Mouse (Mus musculus): ENCODE results near the gene Svs5. TPM values are rescaled to one million over a fixed set of nuclear protein-coding genes. Genes with fewer than 3 reads are reported as not detected.

Svs5 gene
- total RNA-seq (2023), result not detected

DNA sequence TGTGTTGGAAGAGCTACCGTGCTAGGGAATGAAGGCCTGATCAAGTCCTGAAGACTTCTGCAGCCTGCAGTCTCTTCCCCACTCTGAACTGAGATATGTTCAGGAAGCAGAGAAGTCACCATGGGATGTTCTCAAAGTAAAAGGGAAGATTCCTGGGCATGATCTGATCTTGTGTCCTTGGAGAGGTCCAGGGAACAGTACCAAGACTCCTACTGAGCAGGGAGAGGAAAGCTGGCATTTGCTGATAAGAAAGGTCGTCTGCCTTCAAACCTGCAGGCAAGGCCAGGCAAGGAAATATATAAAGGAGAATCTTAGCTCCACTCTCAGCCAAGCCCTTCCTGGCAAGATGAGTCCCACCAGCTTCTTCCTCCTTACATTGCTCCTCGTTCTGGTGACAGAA is at the start of gene Svs5:
Svs5 (plus strand) TSS at position 301 of the 400 bp plus-strand sequence.

DNA sequence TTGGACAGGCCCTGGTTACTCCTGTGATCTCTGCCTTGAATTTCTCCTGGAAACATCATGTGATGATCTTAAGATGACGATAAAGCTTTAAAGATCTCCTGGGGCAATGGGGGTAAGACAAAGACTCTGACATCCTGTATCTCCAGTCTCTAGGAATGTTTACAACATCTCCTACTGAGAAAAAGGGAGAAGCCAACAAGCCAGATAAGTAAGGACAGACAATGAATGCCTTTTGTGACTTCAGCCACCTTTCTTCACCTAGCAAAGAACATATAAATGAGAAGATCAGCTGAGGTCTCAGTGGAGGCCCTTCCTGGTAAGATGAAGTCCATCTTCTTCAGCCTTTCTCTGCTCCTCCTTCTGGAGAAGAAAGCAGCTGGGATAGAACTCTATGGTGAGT is 43.6 kb upstream of the Svs5 start, which contains the start of gene Svs3a:
Svs3a (plus strand) TSS at position 301 of the 400 bp plus-strand sequence.

GRCm38 (mm10) chr2:164316451-164316850 is 16.1 kb upstream of the Svs5 start, which contains the start of gene Svs6:
Gene Svs6, plus strand, starts transcription at chr2:164316751.

Other genes starting within 250 kb of the Svs5 start
- not detected for gene Kcns1, start 161.6 kb upstream of the Svs5 start, total RNA-seq (2023)
- not detected for gene Wfdc5, start 150.0 kb upstream of the Svs5 start, total RNA-seq (2023)
- not detected for gene Wfdc12, start 142.1 kb upstream of the Svs5 start, total RNA-seq (2023)
- gene Wfdc15a, start 132.6 kb upstream of the Svs5 start, total RNA-seq (2023), result not detected
- gene Wfdc15b, start 111.1 kb upstream of the Svs5 start, total RNA-seq (2023), result not detected
- not detected for gene Svs2, start 94.3 kb upstream of the Svs5 start, total RNA-seq (2023)
- not detected for gene Svs3b, start 76.1 kb upstream of the Svs5 start, total RNA-seq (2023)
- gene Svs4, start 54.3 kb upstream of the Svs5 start, total RNA-seq (2023), result not detected
- not detected for gene Svs3a, start 43.5 kb upstream of the Svs5 start, total RNA-seq (2023)
- gene Svs6, start 16.0 kb upstream of the Svs5 start, total RNA-seq (2023), result not detected
- gene Slpi, start 56.4 kb downstream of the Svs5 start, total RNA-seq (2023), result 100 to 1,000 TPM; 591 to 696 TPM
- not detected for gene Rbpjl, start 70.4 kb downstream of the Svs5 start, total RNA-seq (2023)
- gene Matn4, start 72.4 kb downstream of the Svs5 start, total RNA-seq (2023), result not detected
- gene Sdc4, start 111.1 kb downstream of the Svs5 start, total RNA-seq (2023), result 1 to 10 TPM; 2.4 to 3.9 TPM
- gene Sys1, start 124.2 kb downstream of the Svs5 start, total RNA-seq (2023), result 10 to 100 TPM; 28.4 to 36.4 TPM
- gene Gm20458, start 128.2 kb downstream of the Svs5 start, total RNA-seq (2023), result 1 to 10 TPM in 1 of 2 experiments, under 1 TPM in 1; 0.97 to 3.1 TPM
- not detected for gene Trp53tg5, start 141.0 kb downstream of the Svs5 start, total RNA-seq (2023)
- 1 to 10 TPM; 1.0 to 2.2 TPM for gene Dbndd2, start 153.4 kb downstream of the Svs5 start, total RNA-seq (2023)
- 10 to 100 TPM; 45.7 to 55.1 TPM for gene Pigt, start 164.8 kb downstream of the Svs5 start, total RNA-seq (2023)
- not detected for gene Wfdc2, start 229.7 kb downstream of the Svs5 start, total RNA-seq (2023)
- not detected for gene Spint3, start 240.7 kb downstream of the Svs5 start, total RNA-seq (2023)

Measured in neutrophil, adult 59 days (primary cell).